Mouse (Mus musculus) A20 (cell line): ENCODE data around the gene Ap5s1.
"Not testable (repeated sequence)": the region's sequence is repeated elsewhere in the genome, so short reads cannot be mapped to it uniquely, and the experiment has no call there.

Experiments
- DNase-seq: peaks from one replicate; pipeline ENCODE4 v3.0.0-alpha.2; 2011; ENCODE audit warnings: low read depth, low spot score

Gene Ap5s1

DNA sequence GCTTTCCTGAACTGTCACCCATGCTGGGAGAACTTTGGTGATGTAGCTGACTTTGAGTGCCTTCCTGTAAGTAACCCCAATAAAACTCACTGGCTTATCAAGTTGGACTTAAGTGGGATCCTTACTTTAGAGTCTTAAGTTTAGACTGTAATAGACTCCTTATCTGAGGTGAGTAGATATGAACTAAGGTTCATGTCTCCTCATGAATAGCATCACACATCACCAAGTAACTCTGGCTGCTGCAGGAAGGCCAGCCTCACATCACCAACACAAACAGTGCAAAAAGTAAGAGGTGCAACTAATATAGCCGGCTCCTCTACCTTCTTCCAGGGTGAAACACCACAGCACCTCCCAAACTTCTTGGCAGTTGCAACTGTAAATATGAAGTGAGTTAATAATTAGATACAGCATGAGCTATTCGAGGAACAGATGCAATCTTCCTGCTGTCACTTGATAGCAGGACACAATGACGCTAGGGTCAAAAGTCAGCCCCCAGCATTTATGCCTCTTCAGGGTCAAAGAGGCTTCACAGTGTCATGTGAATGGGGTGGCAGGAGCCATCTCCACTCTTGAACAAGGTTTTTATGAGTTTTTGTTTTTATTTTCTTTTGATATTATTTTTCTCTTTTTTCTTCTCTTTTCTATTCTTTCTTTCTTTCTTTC, 15.1 kb downstream of the Ap5s1 start:
- no peak for DNase-seq

DNA sequence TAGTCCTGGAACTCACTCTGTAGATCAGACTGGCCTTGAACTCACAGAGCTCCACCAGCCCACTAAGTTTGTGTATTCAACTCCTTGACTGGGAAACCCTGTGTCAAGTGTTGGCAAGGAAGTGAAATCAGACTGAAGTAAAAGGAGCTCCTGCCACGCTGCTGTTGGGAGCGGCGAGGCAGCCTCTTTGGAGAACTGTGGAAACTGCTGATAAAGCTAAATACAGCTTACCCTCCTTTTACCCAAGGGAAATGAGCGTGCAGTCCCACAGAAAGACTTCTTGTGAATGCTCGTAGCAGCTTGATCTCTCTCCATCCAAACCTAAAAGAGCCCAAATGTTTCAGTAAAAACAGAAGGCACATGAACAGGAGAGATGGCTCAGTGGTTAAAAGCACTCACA, 15.7 kb downstream of the Ap5s1 start:
- no peak for DNase-seq

DNA sequence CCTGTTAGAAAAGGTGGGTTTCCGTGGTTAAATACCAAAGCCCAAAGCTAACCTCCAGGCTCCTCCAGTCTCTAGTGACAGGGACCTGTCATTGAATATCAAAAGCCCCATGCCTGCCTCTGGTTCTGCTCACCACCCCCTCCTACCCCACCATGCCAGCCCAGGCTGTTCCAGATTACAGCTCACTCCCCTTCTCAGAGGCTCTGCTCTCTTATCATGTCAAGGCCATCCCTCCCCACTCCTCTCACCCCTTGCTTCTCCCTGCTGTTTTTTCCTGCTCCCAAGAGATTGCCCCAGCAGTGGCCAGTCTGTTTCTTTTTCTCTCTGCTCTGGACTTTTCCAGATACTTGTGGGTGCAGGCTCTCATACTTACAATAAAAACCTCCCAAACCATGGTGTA, 16.7 kb downstream of the Ap5s1 start:
- no peak for DNase-seq

DNA sequence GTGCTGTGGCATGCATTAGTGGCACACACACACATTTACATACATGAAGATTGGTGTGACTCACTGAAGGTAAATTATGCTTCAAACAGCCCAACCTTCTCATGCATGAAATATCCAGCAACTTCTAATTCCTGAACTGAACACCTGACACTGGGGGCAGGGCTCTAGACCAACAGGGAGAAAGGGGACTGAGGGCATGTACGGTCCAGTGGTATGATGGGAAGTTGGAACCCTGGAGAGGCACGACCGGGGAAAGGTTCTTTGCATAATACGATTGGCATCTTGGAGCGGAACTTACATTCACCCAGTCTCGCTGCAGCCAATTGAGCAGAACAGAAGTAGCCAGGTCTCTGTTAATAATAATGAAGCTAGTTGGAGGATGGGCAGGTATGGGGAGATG, 18.3 kb downstream of the Ap5s1 start:
- peak; percentile 30 for DNase-seq

DNA sequence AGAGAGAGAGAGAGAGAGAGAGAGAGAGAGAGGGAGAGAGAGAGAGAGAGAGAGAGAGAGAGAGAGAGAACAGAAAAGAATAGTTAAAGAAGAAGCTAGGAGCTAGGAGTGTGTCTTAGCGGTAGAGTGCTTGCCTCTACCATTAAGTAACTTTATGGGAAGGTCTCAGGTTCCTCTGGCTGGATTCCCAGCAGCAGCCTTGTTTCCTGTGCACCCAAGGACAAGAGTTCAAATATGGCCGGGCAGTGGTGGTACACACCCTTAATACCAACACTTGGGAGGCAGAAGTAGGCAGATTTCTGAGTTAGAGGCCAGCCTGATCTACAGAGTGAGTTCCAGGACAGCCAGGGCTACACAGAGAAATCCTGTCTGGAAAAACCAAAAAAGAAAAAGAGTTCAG, 19.8 kb downstream of the Ap5s1 start:
- DNase-seq = not testable (repeated sequence)

DNA sequence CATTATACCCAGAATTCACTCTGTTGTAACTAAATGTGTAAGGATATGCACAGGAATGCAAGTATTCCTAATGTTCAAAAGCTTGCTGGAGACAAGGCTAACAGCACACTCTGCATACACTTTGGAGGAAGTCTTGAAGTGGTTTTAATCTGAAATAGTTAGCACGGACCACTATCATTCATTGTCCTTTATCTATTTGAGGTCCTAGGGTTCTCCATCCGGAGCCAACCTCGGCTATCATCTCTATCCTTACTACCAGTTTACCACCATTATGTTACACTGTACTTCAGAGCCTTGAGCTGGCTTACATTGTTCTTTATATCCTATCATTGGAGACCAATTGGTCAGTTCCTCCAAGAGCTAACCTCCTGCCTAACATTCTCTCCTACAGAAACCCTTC, 20.4 kb downstream of the Ap5s1 start:
- no peak for DNase-seq

DNA sequence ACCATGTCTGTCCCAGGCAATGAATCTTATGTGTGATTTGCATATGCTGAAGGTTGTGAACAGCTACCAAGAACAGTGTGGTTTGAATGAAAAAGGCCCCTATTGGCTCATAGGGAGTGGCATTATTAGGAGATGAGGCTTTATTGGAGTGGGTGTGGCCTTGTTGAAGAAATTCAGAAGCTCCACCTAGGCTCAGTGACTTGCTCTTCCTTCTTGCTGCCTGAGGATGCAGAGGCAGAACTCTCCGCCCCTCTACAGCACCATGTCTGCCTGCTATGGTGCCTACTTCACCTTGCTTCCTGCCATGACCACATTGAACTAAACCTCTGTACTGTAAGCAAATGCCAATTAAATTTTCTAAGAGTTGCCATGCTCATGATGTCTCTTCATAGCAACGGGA, 25.7 kb downstream of the Ap5s1 start:
- peak; percentile 92 for DNase-seq

DNA sequence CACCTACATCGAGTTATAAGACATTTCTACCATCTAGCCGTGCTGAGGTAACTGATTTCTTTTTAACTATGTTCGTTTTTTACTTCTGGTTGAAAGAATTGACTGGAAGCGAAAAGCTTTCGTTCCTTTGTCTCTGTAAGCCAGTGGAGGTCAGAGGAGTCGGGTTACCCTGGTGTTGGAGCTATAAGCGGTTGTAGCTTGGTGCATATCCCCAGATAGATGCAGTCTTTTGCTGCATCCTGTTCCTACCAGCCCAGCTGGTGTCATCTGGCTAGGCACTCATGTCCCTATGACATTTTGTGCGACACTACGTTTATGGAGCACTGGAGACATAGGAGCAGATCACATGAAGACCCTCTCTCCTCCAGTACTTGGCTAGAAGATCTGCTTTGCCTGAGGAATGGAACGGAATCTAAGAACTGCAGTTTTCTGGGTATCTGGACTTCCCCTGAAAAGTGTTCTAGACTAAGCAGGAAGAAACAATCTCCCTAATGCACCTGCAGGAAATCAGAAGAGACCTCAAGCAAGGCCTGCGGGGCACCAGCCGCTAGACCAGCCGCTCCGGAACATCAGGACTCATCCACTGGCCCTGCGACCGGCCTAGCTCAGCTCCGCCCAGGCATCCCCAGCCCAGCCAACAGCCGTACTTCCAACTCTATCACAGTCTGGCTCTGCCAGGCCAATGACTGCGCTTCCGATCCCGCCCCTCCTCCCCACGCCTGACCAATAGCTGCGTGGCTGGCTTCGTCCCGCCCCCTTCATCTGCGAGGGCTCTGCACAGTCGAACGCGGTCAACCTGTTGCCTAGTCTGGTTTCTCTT, 26.6 kb downstream of the Ap5s1 start, which contains the start of gene Mavs:
Gene Mavs (plus strand): TSS at position 757 of the 820 bp plus-strand sequence.
- DNase-seq = peak; percentile 99

DNA sequence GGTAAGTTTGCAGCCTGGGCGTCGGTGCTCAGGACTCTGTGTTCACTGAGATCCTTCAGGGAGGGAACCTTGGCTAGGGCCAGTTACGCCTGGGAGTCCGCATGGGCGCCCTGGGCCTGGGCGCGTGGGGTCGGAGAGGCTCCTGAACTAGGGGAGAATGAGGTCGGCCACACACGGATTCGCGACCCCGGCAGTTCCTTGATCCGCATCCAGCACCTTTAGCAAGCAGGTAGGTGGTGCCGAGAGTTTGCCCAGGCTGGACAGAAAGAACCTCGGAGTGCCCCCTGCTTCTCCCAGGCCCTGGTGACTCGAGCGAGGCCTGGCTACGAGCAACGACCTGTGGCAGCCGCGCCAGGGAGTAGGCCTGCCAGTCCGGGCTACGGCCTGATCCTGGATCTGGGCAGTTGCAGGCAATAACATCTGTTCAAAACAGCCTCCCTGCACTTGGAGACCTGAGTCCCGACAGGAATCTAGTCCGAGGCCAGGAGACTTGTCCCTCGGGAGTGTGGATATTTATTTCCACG, 27.3 kb downstream of the Ap5s1 start:
- DNase-seq = no peak

DNA sequence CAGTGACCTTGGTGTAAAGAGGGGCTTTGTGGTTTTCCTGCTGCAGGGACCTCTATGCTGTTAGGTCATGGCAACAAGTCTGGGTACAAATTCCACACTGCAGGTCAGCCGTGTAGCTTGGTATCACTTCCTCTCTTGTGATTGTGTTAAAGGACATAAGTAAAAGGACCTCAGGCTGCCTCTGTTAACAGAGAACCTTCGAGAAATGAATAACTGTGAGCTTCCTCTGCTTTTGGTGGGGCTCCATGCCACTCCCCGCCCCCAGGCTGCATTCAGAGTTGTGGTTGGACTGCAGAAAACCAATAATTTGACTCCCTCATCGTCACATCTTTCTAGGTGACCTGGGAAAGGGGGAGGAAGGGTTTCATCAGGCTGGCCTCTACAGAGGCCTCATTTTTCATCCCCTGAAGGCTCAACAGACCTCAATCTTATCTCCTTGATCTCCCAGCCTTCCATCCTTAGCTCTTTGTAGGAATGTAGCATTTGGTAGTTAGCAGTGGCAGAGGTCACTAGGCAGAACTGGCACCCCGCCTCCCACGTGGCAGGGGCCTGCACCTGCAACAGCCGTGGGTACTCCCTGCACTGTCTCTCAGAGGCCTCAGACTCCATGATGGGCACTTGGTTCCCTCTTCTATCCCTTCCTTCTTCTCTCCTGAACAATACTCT, 28.2 kb downstream of the Ap5s1 start:
- peak; percentile 85 for DNase-seq

DNA sequence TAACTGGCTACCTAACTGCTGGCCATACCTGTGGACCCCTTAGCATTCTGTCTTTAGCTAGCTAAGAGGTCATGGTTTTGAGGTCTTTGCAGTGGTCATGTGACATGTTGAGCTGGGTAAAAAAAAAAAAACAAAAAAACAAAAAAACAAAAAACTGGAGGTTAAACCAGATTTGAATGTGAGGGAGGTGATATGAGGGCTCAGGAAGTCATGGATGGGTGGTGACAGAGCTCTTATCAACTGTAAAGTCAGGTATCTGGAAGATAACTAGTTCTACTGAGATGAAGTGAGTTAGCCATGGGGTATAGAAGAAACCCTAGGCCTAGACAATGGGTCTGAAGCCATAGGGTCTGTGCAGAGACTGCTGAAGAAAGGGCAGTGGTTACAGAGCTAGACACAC, 35.3 kb downstream of the Ap5s1 start:
- no peak for DNase-seq

DNA sequence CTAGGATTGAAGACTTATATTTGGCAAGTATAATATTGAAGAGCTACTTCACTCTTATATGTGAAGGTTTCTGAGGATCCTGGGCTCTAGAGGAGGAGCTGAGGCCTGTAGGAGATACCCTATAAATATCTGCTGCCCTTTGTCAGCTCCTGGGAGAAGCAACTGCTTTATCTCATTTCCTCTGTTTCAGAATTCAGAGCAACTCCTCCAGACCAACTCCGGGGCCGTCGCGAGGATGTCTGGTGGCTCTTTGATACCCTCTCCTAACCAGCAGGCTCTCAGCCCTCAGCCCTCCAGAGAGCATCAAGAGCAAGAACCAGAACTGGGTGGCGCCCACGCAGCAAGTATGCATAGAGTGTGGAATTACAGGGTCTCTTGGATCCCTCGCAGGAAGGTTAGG, 36.1 kb downstream of the Ap5s1 start:
- no peak for DNase-seq

DNA sequence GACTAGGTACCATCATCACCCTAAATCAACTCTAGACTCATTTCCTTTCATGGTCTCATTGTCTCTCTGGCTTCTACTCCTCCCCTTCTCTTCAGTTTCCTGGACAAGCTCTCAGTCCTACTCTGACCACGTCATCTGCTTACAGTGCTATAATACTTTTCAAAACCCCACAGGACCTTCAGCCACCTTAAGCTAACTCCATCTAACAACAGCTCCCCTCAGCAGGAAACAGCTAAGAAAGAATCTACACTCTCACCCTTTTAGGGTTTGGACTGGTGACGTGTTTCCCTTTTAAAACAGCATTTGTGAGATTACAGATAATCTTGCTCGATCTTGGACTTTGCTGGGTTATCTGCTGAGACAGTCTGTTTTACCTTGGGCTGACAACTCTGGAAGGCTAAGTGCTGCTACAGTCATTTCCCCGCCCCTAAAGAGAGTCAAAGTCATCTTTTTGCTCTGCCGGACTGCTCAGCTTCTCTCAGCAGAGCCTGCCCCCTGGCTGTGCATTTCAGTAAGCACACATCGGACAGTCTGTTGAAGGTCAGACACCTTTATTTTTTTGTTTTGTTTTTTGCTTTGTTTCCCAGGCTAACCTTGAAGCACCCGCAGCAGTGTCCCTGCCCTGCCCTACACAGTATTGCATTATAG, 46.9 kb downstream of the Ap5s1 start:
- DNase-seq = peak; percentile 82

DNA sequence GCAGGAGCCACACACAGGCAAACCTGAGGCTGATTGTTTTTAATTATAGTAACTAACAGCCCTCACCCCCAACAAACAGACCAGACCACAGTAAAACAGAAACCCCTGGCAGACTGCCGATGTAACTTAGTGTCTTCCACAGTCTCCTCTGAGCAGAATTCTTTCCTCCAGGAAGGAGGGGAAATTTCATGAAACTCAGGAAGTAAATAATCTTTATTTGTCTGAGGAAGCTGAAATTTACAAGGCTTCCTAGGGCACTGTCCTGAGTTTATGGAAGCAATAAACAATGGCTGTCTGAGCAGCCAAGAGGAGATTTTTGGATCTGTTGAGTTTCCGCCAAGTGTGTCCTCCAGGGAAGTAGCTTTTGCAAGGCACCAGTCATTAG, 47.4 kb downstream of the Ap5s1 start:
- DNase-seq = no peak

DNA sequence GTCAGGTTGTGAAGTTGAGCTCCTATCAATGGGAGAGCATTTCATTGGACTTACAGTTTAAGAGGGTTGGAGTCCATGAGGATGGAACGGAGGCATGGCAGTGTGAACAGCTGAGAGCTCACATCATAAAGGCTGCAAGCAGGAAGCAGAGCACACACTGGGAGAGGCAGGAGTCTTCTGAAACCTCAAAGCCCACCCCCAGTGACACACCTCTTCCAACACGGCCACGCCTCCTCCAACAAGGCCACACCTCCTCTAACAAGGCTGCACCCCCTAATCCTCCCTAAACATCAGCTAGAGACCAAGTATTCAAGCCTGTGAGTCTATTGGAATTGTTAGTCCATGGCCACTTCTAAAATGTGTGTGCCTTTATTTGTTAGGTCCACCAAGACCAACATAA, 48.9 kb downstream of the Ap5s1 start:
- DNase-seq = peak; percentile 48

DNA sequence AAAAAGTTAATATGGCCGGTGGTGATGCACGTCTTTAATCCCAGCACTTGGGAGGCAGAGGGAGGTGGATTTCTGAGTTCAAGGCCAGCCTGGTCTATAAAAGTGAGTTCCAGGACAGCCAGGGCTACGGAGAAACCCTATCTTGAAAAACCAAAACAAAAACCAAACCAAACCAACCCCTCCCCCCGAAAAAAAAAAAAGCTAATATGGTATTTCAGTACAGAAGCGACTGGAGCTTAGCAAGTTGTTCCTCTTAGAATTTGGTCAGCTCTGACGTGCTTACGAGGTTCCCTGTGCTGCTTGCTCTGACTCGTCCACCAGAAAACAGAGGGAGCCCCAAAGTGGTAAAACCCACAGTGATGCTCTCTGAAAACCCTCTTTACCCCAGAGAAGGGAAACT, 51.8 kb downstream of the Ap5s1 start:
- DNase-seq = peak; percentile 27

DNA sequence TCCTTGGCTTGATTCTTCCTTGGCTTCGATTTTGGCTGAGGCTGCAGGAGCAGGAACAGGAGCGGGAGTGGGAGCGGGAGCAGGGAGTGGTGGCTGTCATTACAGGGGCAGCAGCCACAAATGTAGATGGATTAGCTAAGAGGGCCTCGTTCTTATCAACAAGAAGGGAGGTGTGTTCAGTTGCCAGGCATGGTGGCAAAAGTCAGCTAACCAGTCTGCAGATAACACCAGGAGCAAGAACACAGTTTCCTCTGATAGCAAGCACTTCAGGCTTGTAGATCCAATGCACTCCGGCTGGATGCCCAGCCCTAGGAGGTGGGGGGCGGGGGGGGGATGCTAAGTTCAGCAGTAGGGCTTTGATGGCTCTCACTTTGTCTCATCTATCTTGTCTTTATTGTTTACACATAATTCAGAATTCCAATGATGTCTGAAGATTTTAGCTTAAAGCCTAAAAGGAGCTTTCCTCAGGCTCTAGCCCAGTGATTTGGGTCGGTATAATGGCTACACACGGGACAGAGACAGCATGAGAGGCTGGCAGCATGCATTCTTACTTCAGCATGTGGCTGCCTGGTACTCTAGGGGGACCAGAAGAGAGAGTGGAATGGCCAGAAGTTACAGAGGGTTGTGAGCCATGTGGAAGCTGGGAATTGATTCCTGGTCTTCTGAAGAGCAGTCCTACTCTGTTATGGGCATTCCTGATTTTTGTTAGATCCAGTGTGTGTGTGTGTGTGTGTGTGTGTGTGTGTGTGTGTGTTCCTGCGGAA, 53.8 kb downstream of the Ap5s1 start:
- no peak for DNase-seq

DNA sequence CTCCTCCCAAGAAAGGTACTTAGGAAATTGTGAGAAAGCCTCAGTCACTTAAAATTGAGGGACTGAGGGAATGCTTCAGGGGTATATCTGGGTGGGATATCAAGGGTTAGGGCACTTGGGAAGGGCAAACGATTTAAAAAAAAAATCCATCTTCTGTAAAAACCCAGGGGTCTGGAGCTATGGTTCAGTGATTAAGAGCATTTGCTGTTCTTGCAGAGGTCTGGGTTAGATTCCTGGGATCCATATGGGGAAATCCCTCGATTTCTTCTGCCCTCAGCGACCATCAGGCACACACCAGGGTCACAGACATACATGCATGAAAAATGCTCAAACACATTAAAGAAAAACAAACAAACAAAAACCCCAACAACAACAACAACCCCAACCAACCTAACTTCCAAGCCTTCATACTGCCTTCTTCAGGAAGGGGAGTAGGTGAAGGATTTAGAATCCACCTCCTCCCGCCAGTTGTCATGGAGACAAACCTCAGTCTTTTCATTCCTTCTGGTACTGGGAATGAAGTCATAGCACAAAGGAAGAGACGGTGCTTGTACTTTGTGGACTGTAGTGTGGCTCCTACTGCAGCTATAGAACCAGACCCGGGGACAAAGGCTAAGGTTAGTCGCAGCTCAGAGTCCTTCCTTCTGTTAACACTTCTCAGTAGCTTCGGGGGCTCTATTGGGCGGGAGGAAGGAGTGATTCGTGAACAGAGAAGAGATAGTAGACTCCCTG, 54.8 kb downstream of the Ap5s1 start:
- no peak for DNase-seq

DNA sequence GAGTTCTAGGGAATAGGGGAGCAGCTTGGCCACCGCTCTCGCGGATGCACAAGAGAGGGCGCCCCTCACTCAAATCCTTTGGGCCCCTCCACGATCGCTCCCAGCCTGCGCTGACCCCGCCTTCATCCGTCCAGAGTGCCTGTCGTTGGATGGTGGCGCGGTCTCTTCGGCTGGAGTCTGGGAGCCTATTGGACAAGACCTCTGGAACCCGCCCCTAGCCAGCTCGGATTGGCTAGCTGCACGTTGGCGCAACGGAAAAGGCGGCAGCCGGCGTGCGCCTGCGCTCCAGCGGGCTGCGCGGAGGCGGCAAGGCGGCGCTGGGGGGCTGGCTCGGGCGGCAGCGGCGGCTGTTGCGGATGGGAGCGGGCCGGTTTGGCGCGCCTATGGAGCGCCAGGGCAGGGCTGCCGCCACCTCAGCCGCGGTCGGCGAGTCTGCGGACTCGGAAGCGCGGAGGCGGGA, 55.4 kb downstream of the Ap5s1 start, which contains the start of gene Pank2:
Gene Pank2 (plus strand): TSS at position 283 of the 460 bp plus-strand sequence.
- peak; percentile 98 for DNase-seq
